Mouse (Mus musculus) monocyte, adult 5-6 weeks (primary cell): ENCODE measurements around the gene Dap. TPM values are rescaled to one million over a fixed set of nuclear protein-coding genes. Genes with fewer than 3 reads are reported as not detected.

Source experiments
- ATAC-seq: fragments of 153-309, 156-312 bp; replicated peaks from 2 replicates; pipeline ENCODE4 v1.8.0; 2017; ENCODE audit warnings: mild to moderate bottlenecking; ENCODE audit not compliant: low TSS enrichment, insufficient number of reproducible peaks, severe bottlenecking, poor library complexity, low FRiP score
- total RNA-seq: library from RNA; stranded (forward); fragments of 200-1000, 200-491, 200-594 nt; gene quantifications from 3 replicates; pipeline ENCODE4 v1.2.3, GENCODE M21; 2017

Dap gene
- total RNA-seq, 1 experiment from 2014 or later = 32.1 TPM

DNA sequence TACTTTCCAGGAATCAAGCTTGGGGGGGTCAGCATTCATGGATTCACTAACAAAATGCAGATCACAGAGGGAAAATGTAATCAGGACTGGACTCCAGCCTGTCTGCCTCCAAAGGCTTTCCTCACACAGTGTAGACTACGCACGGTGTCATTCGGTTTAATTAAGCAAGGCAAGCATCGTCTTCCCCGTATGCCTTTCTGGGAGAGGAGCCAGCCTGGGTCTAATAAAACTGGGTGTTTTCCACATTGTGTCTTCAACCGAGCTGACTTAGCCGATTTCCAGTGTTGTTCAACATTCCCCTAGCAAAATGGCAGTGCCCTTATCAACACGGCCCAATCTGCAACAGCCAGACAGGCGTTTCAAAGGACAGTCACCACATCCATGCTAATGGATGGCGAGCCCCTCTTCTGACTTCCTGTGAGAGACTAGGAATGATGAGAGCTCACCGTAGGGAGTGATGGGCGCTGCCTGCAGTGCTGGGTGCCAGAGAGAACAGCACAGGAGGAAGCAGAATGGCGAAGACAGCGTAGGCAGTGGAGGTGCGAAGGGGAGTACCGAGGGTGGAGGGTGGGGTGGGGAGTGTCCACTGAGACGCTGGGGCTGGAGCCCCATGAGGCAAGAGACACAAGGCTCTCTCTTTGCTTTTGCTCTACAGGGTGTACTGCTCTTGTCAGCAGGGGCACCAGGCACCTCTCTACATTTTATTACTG, 61.0 kb downstream of the Dap start:
- no peak for ATAC-seq

DNA sequence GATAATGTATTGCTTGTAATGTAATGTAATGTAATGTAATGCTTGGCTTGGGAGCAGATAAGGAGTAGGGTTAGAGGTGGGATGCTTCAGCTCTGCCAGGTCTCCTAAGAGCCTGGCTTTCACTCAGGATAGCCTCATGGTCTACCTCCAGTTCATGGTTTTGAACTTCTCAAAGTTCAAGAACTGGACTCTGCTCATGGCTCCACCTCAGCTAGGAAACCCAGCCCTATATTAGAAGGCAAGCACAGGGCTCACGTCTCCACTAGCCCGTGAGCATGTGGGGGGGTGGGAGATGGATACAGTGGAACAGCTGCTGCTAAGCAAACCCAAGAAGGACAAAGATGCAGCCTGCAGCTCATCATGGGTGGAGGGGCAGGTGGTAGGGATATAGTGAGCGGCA, 61.6 kb downstream of the Dap start:
- ATAC-seq = no peak

DNA sequence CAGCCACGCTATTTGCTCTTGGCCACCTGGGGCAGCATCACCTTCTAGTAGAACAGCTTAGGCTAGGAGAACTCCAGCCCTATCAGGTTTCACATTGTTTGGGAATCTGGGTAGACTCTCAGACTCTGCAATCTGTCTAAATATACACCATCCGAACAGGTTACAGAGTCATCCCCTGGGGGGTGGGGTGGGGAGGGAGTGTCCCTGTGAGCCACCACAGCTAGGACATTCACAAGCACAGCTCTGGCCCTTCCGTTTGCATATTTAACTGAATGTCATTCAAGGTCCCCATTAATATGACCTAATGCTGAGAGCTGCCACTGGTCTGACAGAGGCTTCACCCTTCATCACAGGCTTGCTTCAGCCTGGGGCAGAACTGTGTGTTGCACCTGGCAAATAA, 68.5 kb downstream of the Dap start:
- no peak for ATAC-seq

DNA sequence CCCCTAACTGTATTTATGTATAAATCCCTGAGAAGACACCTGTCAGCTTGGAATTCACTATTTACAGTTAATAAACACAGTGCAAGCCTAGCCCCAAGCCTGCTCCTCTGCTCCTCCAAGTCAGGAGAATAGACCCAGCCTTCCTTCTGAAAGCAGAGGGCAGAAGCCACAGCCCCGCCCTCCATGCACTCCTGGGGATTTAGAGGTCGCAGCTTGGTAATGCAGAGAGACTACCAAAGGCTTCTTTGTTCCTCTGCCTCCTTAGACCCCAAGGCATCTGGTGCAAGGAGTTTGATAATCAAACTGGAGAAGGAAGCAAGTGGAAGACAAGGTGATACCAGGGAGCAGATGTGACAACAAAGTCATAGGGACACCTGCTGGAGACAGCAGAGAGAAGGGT, 70.2 kb downstream of the Dap start:
- ATAC-seq = no peak

DNA sequence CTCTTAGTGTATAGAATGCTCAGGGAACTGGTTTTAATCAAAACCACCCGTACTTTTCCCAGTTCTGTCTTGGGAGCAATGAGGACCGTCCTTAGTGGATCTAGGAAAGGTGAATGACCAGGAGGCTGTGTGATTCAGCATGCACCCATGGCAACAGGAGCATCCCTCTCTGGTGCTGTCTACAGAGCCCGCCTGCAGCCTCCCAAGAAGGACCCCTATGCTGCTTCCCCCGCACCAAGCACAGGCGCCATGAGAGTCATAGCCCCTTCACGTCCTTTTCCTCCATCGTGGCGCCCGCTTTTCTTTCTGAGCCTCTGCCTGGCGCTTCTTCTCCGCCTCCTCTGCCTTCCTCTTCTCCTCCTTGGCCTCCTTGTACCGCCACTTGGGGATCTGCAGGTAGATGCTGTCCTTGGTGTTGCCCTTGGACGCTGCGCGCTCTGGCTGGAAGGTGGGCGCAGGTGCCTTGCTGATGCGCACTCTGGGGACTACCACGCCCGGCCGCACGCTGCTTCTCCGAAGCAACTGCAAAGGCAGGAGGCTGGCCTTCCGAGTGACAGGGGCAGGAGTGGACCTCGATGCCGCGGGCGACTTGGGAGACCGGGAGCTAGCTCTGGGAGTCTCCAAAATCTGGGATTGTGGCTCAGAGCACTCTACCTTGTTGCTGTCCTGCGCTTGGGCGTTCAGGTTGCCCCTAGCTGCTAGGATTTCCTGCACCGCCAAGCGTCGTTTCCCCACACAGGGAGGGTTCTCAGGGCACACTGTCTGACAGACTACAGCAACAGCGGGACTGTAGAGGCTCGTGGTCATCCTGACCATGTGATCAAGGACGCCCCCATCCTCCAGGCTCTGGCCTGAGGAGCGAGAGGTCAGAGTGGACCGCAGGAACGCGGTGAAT, 73.0 kb downstream of the Dap start:
- ATAC-seq = no peak

DNA sequence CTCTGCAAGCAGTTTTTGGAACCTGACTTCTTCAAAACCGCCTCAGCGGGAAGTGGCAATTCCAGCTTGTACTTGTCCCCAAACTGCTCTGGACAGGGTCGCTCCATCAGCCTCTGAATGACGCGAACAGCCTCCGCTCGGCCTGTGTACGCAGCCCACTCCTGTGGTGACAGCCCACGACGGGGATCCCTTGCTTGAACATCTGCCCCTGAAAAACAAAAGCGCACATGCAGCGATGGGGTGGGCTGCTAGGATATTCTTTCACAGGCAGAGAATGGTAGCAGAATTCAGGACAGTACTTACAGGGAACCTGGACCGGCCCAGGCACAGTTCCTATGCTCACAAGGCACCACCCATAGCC, 73.6 kb downstream of the Dap start:
- ATAC-seq = no peak

DNA sequence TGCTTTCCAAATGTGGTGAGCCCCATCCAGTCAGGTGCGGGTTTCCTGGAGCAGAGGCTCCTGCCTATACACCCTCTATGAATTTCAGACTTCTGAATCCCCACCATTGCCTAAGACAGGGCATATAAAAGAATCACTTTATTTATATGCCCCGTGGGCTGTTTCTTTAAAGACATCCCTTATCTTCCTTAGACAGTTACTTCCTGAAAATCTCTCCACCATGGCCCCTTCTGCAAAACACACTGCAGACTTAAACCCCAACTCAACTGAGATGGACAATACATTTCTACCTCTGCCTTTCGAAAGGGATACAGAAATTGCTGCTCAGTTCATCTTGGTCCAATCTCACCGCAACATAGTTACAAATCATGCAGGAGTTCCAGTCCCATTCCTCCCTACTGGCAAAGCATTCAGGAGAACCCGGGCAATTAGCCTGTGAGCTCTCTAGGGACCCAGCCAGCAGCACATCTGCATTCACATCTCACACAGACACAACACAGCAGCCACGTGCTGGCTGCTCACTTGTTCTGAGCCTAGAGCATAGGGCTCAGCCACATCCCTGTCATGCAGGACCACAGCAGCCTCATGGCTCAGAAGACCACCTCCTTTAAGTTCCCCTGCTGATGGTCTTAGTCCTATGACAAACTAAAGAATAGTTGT, 75.3 kb downstream of the Dap start:
- ATAC-seq = no peak

DNA sequence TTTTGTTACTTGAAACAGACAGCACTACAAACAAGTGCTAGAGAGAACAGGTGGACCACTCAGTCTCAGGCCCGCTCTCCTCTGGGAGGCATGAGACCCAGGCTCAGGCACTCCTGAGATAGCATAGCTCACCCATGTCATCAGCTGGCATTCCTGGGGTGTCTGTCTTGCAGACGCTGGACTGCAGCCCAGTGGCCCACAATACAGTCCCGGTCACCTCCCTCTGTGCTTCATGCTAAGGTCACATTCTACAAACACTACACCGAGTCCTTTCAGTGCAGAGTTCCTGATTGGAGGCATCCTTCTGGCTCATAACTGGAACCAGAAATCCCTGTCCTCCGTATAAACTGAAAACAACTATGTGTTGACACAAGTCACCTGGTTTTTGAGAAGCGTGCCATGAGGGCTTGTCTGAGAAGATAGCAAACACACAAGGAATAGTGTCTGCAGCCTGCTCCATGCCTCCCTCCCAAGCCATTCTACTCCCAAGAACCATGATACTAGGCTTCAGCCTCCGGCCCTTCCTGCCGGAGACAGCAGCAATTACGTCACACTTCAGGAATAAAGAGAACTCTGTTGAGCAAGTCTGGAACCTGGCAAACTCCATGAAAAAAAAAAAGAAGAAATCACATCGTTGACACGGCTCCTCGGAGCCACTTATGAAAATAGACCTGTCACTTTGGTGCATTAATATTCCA, 78.3 kb downstream of the Dap start:
- no peak for ATAC-seq

DNA sequence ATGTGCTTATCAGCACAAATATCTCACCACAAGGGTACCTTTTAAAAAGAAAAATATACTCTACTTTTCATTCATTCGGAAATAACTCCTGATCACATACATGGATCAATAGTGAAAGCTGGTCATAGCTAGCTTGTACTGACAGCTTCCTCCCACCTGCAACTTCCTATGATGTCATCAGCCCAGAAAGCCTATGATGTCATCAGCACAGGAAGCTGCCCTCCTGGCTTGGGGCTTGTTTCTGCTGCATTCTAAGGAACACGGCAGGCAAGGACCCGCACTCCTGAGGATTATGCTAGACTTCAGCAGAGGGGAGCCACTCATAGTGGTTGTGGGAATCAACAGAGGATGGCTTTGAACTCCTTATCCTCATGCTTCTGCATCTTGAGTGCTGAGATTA, 80.2 kb downstream of the Dap start:
- no peak for ATAC-seq

DNA sequence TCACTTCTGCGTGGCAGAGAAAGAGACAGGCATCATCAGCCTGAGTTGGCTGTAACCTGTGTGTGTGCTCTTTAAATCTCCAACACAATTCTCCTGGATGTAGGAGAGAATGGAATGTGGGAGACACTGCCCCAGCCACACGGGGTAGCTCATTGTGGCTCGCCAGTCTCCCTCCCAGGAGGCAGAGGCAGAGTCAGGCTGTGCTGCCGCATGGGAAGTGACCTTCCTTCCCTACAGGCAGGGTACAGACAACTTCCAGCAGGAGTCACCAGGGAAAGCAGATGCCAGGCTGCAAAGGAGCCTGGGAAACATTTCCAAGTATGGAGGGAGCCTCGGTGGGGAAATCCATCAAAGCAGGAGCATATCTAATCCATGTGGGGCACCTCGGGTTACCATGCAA, 81.1 kb downstream of the Dap start:
- no peak for ATAC-seq

DNA sequence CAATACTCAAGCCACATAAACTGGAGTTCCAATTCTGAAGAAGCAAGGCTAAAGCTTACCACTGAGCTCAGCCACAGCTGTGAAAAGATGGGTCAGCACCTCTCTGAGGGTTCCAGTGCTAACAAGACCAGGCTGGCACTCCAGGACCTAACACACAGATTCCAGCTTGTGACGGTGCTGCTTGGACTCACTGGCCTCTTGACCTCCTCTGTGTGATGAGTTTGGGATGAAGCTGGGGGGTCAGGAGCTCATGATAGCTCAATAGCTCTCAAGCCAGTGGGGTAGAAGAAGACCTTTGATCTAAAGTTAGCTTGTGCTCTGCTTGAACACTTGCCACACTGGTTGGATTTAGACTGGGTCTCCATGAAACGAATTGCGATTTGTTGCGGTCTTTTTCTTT, 82.6 kb downstream of the Dap start:
- ATAC-seq = no peak

DNA sequence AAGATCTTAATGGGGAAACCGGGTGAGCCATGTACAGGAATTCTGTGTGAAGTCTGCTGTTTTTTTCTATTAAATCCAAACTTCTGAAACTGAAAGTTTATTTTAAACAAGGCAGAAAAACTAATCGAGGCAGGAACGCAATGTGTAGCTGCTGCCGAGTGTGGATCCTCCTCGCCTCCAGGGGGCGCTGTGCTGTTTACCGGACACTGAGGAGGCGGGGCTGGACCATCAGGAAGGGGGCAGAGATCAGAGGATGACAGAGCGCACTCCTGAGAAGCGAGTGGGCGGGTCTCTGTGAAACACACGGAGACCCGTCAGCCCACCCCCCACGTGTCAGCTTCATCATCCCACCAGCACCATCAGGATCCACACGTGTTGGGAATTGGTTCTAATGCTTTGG, 85.4 kb downstream of the Dap start:
- no peak for ATAC-seq

DNA sequence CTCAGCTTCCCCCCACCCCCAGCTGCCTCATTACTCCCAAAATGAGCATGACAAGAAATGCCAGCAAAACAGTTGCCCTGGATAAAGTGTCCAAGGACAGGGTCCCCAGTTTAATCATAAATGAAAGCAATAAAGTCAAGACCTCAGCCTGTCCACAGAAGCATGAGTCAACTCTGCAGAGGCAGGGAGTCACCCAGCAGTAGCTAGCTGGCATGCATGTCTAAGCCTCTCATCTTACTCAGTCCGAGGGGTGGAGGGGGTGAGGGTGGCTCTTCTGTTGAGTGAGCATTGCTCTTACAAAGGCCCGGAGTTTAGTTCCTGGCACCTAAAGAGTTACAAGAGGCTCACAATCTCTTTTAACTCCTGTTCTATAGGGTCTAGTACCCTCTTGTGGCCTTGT, 87.9 kb downstream of the Dap start:
- no peak for ATAC-seq

DNA sequence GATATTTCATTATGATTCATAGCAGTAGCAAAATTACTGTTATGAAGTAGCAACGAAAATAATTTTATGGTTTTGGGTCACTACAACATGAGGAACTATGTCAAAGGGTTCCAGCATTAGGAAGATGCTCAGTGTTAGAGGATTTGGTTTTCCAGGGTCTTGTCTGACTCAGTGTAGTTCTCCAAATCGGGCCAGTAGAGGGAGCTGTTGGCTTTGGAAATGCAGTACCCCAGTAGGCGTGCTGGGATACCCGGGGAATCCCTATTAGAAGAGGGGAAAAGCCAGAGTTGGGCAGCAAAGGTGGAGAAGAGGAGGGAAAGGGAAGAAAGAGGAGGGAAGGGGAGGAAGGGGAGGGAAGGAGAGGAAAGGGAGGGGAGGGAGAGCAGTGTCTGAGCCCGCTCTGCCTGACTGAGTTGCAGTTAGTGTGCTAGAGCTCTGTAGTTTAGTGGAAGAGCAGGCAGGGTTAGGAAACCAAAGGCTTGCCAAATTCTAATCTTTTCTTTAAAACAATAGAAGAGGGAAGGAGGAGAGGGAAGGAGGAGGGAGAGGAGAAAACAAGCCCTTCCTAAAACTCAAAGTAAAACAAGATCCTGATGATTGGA, 91.6 kb downstream of the Dap start:
- peak; percentile 55 for ATAC-seq

DNA sequence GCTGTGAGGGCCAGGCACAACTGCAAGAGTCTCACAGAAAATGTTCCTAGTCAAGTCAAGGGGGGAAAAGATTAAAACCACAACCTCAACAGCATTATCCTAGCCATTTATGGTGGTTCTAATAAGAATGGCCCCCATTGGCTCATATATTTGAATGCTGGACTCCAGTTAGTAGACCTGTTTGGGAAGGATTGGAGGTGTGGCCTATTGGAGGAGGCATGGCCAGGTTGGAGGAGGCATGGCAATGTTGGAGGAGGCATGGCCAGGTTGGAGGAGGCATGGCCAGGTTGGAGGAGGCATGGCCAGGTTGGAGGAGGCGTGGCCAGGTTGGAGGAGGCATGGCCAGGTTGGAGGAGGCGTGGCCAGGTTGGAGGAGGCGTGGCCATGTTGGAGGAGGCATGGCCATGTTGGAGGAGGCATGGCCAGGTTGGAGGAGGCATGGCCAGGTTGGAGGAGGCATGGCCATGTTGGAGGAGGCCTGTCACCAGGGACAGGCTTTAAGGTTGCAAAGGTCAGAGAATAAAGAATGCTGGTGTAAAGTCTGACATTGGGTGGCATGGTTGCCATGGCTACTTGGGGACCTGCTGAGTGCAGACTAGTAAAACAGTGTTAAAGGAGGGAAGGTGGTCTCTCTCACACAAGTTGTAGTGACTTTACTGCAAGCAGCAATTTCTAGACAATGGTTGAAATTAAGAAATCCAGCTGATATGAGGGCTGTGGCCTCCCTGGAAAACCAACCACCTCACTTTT, 93.1 kb downstream of the Dap start:
- ATAC-seq = no peak

DNA sequence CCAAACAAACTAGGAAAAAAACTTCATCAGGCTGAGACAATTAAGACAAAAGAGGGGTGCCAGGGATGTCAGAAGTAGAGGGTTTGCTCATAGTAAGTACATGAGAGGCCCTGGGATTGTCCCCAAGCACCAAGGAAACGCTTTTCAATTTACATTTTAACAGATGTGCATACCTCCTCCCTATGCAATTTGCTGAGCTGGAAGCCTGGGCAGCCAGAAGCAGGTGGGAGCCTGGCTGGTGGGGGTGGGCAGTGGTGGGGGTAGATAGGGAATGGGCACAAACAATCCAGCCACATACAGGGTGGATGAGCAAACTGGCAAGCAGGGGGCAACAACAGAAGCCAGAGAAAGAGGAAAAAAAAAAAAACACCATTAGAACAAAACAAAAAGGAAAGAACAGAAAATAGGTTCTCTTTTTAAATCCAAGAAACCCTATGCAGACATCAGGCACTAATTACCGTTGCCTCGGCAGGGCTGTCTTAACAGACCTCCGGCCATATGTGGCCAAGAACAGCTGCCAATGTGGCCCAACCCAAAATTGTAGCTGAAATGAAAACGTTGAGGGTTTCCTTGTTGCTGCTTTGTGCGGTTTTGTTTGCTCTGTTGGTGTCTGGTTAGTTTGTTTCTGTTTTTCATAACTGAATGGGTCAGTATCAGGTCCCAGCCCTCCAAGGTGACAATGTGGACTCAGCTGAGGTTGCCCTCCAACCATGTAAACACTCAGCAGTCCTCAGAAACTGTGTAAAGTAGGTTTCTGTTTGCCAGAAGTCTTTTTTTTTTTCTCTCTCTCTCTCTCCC, 94.2 kb downstream of the Dap start:
- ATAC-seq = no peak

DNA sequence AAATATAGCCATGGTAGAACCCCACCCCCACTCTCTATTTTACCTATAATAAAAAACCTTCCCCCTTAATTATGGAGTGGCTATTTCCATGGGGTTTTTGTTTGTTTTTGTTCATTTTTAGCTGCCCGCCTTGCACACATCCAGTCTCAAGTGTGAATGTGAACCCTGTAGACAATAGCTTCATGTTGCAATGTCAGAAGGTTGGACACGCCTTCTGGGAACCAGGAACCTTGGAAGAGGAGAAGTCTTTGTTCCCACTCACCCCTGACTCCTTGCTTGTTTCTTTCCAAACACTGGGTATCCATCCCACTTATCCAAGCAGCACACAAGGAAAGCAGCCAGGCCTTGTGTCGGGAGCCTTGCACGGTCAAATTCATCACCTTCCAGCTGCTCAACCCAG, 94.9 kb downstream of the Dap start:
- ATAC-seq = no peak
